Mouse (Mus musculus) limb, embryonic 13.5 days (tissue): Measurements from ENCODE around the gene Fam104a. TPM values are rescaled to one million over a fixed set of nuclear protein-coding genes. Genes with fewer than 3 reads are reported as not detected.

Experiments
- ATAC-seq: fragments of 200-750 bp; cut with Nextera tagmentation; 2 replicates; pipeline ENCODE4 v1.8.0; 2017; ENCODE audit warnings: low read depth, moderate number of reproducible peaks, moderate TSS enrichment; ENCODE audit not compliant: low FRiP score
- H3K27ac ChIP-seq: fragments of 300-500 bp; sonication (generic); 2 replicates; pipeline ENCODE4 v1.5.1; 2015; ENCODE audit warnings: inconsistent platforms, mild to moderate bottlenecking, moderate library complexity
- H3K27me3 ChIP-seq: fragments of 300-500 bp; sonication (generic); 2 replicates; pipeline ENCODE4 v1.6.1; 2015; ENCODE audit warnings: mild to moderate bottlenecking, inconsistent platforms
- H3K36me3 ChIP-seq: fragments of 300-500 bp; sonication (generic); 2 replicates; pipeline ENCODE4 v1.6.1; 2015; ENCODE audit warnings: inconsistent platforms, mild to moderate bottlenecking, moderate library complexity
- H3K4me1 ChIP-seq: fragments of 300-500 bp; sonication (generic); 2 replicates; pipeline ENCODE4 v1.6.1; 2015; ENCODE audit warnings: inconsistent platforms
- H3K4me2 ChIP-seq: fragments of 300-500 bp; sonication (generic); replicated peaks from 2 replicates; pipeline ENCODE4 v1.6.1; 2015; ENCODE audit warnings: inconsistent platforms, mild to moderate bottlenecking, moderate library complexity
- H3K4me3 ChIP-seq: fragments of 300-500 bp; sonication (generic); 2 replicates; pipeline ENCODE4 v1.5.1; 2015; ENCODE audit warnings: moderate library complexity, mild to moderate bottlenecking, inconsistent platforms
- H3K9ac ChIP-seq: fragments of 300-500 bp; sonication (generic); 2 replicates; pipeline ENCODE4 v1.6.1; 2015; ENCODE audit warnings: mild to moderate bottlenecking, inconsistent platforms
- H3K9me3 ChIP-seq: fragments of 300-500 bp; sonication (generic); 2 replicates; pipeline ENCODE4 v1.6.1; 2016; ENCODE audit warnings: inconsistent platforms
- WGBS: fragments of 180-500 bp; shearing (Covaris S2); methylation state at CpG from one replicate; pipeline ENCODE4 v1.1.7; 2015; 5-methylcytosine and 5-hydroxymethylcytosine counted together
- polyA plus RNA-seq: library from polyadenylated mRNA; unstranded; fragments of >200 nt; fragmentation: Nextera tagmentation; extraction: Ambion mirVana; gene quantifications from 2 replicates; pipeline ENCODE4 v1.2.1, GENCODE M21; 2015

Fam104a gene
- polyA plus RNA-seq, 1 experiment from 2014 or later = 48.0 TPM

GRCm38 (mm10) chr11:113619420-113620080 is 64.4 kb downstream of the Fam104a start:
- 2% methylated on average over 31 of the region's 31 CpGs for WGBS
- ATAC-seq = no peak
- Histone ChIP-seq H3K27me3 (peaks cover 56% of the 10 kb centered on the region), H3K9me3 (no peaks in the 10 kb centered on the region), H3K4me1 (peaks cover 25% of the 10 kb centered on the region), H3K4me2 (peak overlapping the region; percentile 97), H3K36me3 (no peaks in the 10 kb centered on the region), H3K4me3 (peak overlapping the region; percentile 52), H3K27ac (no peak overlapping the region), H3K9ac (peak overlapping the region; percentile 61)

GRCm38 (mm10) chr11:113618672-113619419 is 65.1 kb downstream of the Fam104a start, which contains the start of gene Sstr2:
Gene Sstr2 (plus strand): TSS chr11:113619342.
- Histone ChIP-seq H3K27ac (no peak within 1 kb of the TSS), H3K9ac (peak within 1 kb of the TSS; percentile 61), H3K9me3 (no peaks in the 10 kb centered on the region), H3K4me1 (peaks cover 25% of the 10 kb centered on the region), H3K36me3 (no peaks in the 10 kb centered on the region), H3K4me3 (peak within 1 kb of the TSS; percentile 52), H3K27me3 (peaks cover 58% of the 10 kb centered on the region), H3K4me2 (peak within 1 kb of the TSS; percentile 97)
- under 1% methylated on average over 54 of the region's 54 CpGs for WGBS
- peak; percentile 55; the same call in 1 of the 2 replicates for ATAC-seq

- Histone ChIP-seq H3K27me3 (peaks cover 62% of the 10 kb centered on the region), H3K9ac (peak overlapping the region; percentile 61; the same call in 1 of the 2 replicates)
- 20% methylated on average over 4 of the region's 4 CpGs for WGBS
These were observed 65.7 kb downstream of the Fam104a start for GRCm38 (mm10) chr11:113618303-113618671.

GRCm38 (mm10) chr11:113617132-113617911 is 66.6 kb downstream of the Fam104a start:
- H3K4me1 ChIP-seq = peaks cover 26% of the 10 kb centered on the region
- H3K9ac ChIP-seq = no peak overlapping the region
- H3K9me3 ChIP-seq = no peaks in the 10 kb centered on the region
- H3K27me3 ChIP-seq = peaks cover 64% of the 10 kb centered on the region
- H3K27ac ChIP-seq = no peak overlapping the region
- no peak overlapping the region for H3K4me3 ChIP-seq
- WGBS = 53% methylated on average over 14 of the region's 14 CpGs
- H3K4me2 ChIP-seq = no peak overlapping the region; the same call in 1 of the 2 replicates
- ATAC-seq = no peak
- H3K36me3 ChIP-seq = no peaks in the 10 kb centered on the region

More at GRCm38 (mm10) chr11:113618303-113618671, 65.7 kb downstream of the Fam104a start:
- Histone ChIP-seq H3K4me1 (peaks cover 25% of the 10 kb centered on the region), H3K27ac (no peak overlapping the region), H3K9me3 (no peaks in the 10 kb centered on the region), H3K36me3 (no peaks in the 10 kb centered on the region), H3K4me3 (peak overlapping the region; percentile 52), H3K4me2 (peak overlapping the region; percentile 97)
- ATAC-seq = no peak

GRCm38 (mm10) chr11:113614476-113614875 is 69.5 kb downstream of the Fam104a start:
- no peak overlapping the region for H3K9ac ChIP-seq
- 74% methylated on average over 6 of the region's 6 CpGs for WGBS
- no peak for ATAC-seq
- no peak overlapping the region for H3K4me3 ChIP-seq
- no peaks in the 10 kb centered on the region for H3K36me3 ChIP-seq
- no peaks in the 10 kb centered on the region for H3K9me3 ChIP-seq
- peaks cover 37% of the 10 kb centered on the region for H3K27me3 ChIP-seq
- H3K4me2 ChIP-seq = no peak overlapping the region
- H3K4me1 ChIP-seq = peaks cover 37% of the 10 kb centered on the region
- H3K27ac ChIP-seq = no peak overlapping the region

- H3K9ac ChIP-seq = no peak overlapping the region
- no peaks in the 10 kb centered on the region; the same call in 1 of the 2 replicates for H3K9me3 ChIP-seq
- H3K36me3 ChIP-seq = no peaks in the 10 kb centered on the region
- peaks cover 19% of the 10 kb centered on the region for H3K4me1 ChIP-seq
- peak overlapping the region; percentile 33; the same call in 1 of the 2 replicates for H3K27ac ChIP-seq
- peak; percentile 32; the same call in 1 of the 2 replicates for ATAC-seq
- no peak overlapping the region for H3K4me3 ChIP-seq
- H3K4me2 ChIP-seq = peak overlapping the region; percentile 42
- H3K27me3 ChIP-seq = peaks cover 12% of the 10 kb centered on the region
- 18% methylated on average over 24 of the region's 24 CpGs for WGBS
These were observed 72.0 kb downstream of the Fam104a start for GRCm38 (mm10) chr11:113611664-113612611.

Other genes starting within 250 kb of the Fam104a start
- gene Sstr2, start 64.8 kb downstream of the Fam104a start, polyA plus RNA-seq = 1.1 and 1.5 TPM in 2 replicates
- 25.4 and 27.7 TPM in 2 replicates for gene Cog1, start 35.0 kb downstream of the Fam104a start, polyA plus RNA-seq
- 25.9 and 26.4 TPM in 2 replicates for gene Slc39a11, start 34.1 kb downstream of the Fam104a start, polyA plus RNA-seq
- 22.7 and 23.7 TPM in 2 replicates for gene D11Wsu47e, start 257 bp upstream of the Fam104a start, polyA plus RNA-seq
- 0.37 and 0.70 TPM in 2 replicates for gene Cpsf4l, start 25.9 kb upstream of the Fam104a start, polyA plus RNA-seq
- gene Cdc42ep4, start 67.7 kb upstream of the Fam104a start, polyA plus RNA-seq = 96.6 and 102 TPM in 2 replicates